Mouse (Mus musculus) duodenum, adult 2 months (tissue): ENCODE results near the gene Slx4ip. TPM values are rescaled to one million over a fixed set of nuclear protein-coding genes. Genes with fewer than 3 reads are reported as not detected.

Experiments used
- polyA plus RNA-seq: library from polyadenylated mRNA; depleted of rRNA; stranded (reverse); fragments of >200 nt; gene quantifications from 2 replicates; pipeline ENCODE4 v1.2.3, GENCODE M21; 2012; ENCODE audit warnings: low replicate concordance; rRNA removed

The Slx4ip gene
- polyA plus RNA-seq, result 0.08 and 0.22 TPM in 2 replicates

DNA sequence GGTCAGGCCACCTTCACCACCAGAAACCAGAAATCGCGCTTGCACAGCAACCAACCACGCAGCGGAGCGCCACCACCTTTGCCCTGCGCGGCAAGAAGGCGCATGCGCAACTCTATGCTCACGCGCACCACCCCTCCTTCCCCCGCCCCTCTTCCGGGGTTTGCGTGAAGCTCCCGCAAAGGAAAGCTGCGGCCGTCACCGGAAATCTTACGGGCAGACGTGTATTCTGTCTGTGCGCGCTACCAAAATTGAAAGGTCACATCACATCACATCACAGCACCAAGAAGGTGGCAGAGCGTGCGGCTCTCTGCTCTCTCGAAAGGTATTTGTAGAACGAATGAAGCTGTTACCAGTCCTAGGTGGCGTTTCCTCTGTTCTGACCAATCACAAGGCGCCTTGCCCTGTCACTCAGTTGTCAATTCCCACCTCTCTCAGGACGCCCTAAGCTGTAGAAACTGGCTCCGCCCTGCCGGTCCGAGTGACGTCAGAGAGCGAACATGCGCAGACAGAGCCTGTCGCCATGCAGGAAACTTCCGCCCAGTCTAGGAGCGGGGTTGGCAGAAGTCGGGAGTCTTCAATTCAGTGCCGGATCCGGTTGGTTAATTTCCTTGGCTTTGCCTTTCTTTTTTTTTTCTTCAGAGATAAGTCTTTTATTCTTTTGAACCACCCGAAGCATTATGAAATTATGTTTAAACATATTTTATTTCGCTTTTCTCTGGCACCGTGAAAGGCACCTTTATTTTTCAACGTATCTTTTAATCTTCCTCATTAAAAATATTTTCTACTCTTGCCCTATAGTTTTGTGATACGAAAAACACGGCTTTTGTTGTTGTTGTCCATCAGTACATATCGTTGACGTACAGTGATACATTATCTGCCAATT, at the start of gene Slx4ip, which contains the start of the genes AL731706.1 and Mkks:
Gene Slx4ip, plus strand, starts transcription at position 151 of the 883 bp plus-strand sequence.
Gene AL731706.1, minus strand, starts transcription at position 322 of the 883 bp plus-strand sequence.
Gene Mkks, minus strand, starts transcription at position 322 of the 883 bp plus-strand sequence.

DNA sequence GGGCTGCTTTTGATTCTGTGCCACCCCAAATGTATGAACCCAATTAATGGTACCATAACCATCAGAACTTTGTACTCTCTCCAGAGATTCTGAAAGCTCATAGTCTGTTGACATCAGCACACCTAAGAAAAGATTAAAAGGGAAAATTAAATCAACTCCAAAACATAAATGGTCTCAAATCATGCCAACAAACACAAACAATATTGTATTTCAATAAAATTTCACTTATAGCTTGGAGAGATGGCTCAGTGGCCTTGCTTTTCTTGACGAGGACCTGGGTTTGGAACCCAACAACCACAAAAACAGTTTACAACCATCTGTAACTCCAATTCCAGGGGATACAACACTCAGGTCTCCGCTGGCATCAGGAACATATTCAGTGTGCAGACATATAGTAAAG, 5.4 kb upstream of the Slx4ip start, which contains the start of gene AL731706.2:
Gene AL731706.2, minus strand, starts transcription at position 101 of the 400 bp plus-strand sequence.

DNA sequence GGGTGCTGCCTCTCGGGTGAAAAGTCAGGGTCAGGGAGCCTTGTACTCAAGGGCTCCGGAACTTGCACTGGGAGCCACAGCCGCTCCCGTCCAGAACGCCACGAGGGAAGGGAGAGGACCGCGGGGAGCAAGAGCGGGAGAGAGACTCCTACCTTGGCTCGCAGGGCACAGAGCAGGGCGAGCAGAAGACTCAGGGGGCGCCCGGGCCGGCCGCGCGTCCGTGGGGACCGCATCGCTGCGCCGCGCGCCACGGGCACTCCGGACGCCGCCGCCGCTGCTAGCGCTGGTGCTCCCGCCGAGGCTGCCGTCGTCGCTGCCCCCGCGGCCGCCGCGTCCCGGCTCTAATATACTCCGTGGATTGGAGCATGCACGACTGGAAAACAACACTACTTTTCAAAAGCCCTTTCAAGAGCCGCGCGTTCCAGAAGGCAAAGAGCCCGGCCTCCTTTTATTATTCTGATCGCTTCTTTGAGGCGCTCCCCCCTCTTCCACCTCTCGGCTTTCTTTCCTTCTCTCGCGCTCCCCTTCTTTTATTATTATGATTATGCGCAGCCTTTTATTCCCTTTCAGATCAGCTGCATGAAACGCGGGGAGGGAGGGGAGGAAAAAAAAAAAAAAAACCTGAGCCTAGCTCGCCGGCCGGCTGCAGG, 225.1 kb downstream of the Slx4ip start, which contains the start of gene Jag1:
Gene Jag1, minus strand, starts transcription at position 620 of the 650 bp plus-strand sequence.

Other genes with a start within 250 kb of the Slx4ip start
- gene Snap25, start 177.8 kb upstream of the Slx4ip start, polyA plus RNA-seq, result 1.2 and 2.5 TPM in 2 replicates
- gene AL731706.2, start 5.5 kb upstream of the Slx4ip start, polyA plus RNA-seq, result not detected in 2 replicates
- 0.50 and 1.1 TPM in 2 replicates for gene AL731706.1, start 171 bp downstream of the Slx4ip start, polyA plus RNA-seq
- gene Mkks, start 171 bp downstream of the Slx4ip start, polyA plus RNA-seq, result 1.3 and 3.6 TPM in 2 replicates
- gene Jag1, start 225.4 kb downstream of the Slx4ip start, polyA plus RNA-seq, result 1.2 and 2.4 TPM in 2 replicates